Mouse (Mus musculus): ENCODE results near the gene Zfp362.

The Zfp362 gene

GRCm38 (mm10) chr4:128760029-128760428 lies 45.8 kb downstream of the Zfp362 start:
- no peak for DNase-seq (ENCODE audit: low read depth, low spot score)

GRCm38 (mm10) chr4:128759214-128759613 lies 46.6 kb downstream of the Zfp362 start:
- DNase-seq (ENCODE audit: low read depth, low spot score), result no peak

GRCm38 (mm10) chr4:128755900-128756299 lies 49.9 kb downstream of the Zfp362 start:
- no peak for DNase-seq (ENCODE audit: low read depth, low spot score)

- no peak for DNase-seq (ENCODE audit: low read depth, low spot score)
Measured at GRCm38 (mm10) chr4:128755064-128755463, 50.8 kb downstream of the Zfp362 start, which contains the start of gene A3galt2. Gene A3galt2 (plus strand): TSS chr4:128755364.

- no peak for DNase-seq (ENCODE audit: low read depth, low spot score)
Measured at GRCm38 (mm10) chr4:128753571-128753970, 52.3 kb downstream of the Zfp362 start.

GRCm38 (mm10) chr4:128752031-128752757 lies 53.7 kb downstream of the Zfp362 start:
- no peak for DNase-seq (ENCODE audit: low read depth, low spot score)

- DNase-seq (ENCODE audit: low read depth, low spot score), result no peak
Measured at GRCm38 (mm10) chr4:128751006-128751405, 54.8 kb downstream of the Zfp362 start.

- DNase-seq (ENCODE audit: low read depth, low spot score), result no peak
Measured at GRCm38 (mm10) chr4:128748309-128748708, 57.5 kb downstream of the Zfp362 start.

GRCm38 (mm10) chr4:128747614-128748270 lies 58.1 kb downstream of the Zfp362 start:
- DNase-seq (ENCODE audit: low read depth, low spot score), result no peak

- no peak for DNase-seq (ENCODE audit: low read depth, low spot score)
Measured at GRCm38 (mm10) chr4:128745160-128745559, 60.7 kb downstream of the Zfp362 start.

- DNase-seq (ENCODE audit: low read depth, low spot score), result no peak
Measured at GRCm38 (mm10) chr4:128743031-128743626, 62.7 kb downstream of the Zfp362 start.

GRCm38 (mm10) chr4:128742379-128742970 lies 63.4 kb downstream of the Zfp362 start:
- no peak for DNase-seq (ENCODE audit: low read depth, low spot score)

DNA sequence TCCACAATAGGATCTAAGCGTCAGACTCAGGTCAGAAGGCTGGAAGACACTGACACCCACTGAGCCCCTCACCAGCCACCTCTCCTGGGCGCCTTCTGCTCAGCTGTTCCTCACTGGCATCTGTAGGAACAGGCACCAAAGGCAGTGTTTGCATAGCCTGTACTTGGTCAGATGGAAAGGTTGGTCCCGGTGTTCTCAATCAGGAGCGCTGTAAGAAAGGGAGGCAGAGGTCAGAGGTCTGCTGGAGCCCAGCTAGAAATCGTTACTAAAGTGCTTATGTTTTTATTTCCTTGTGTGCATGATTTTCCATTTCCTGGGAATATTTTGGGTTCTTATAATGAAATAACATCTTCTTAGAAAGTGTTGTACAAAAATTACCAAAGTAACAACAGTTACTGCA lies 63.9 kb downstream of the Zfp362 start:
- no peak for DNase-seq (ENCODE audit: low read depth, low spot score)

GRCm38 (mm10) chr4:128740878-128741277 lies 65.0 kb downstream of the Zfp362 start:
- DNase-seq (ENCODE audit: low read depth, low spot score), result no peak

- no peak for DNase-seq (ENCODE audit: low read depth, low spot score)
Measured at GRCm38 (mm10) chr4:128737825-128738610, 67.8 kb downstream of the Zfp362 start.

GRCm38 (mm10) chr4:128737137-128737589 lies 68.7 kb downstream of the Zfp362 start:
- DNase-seq (ENCODE audit: low read depth, low spot score), result no peak

DNA sequence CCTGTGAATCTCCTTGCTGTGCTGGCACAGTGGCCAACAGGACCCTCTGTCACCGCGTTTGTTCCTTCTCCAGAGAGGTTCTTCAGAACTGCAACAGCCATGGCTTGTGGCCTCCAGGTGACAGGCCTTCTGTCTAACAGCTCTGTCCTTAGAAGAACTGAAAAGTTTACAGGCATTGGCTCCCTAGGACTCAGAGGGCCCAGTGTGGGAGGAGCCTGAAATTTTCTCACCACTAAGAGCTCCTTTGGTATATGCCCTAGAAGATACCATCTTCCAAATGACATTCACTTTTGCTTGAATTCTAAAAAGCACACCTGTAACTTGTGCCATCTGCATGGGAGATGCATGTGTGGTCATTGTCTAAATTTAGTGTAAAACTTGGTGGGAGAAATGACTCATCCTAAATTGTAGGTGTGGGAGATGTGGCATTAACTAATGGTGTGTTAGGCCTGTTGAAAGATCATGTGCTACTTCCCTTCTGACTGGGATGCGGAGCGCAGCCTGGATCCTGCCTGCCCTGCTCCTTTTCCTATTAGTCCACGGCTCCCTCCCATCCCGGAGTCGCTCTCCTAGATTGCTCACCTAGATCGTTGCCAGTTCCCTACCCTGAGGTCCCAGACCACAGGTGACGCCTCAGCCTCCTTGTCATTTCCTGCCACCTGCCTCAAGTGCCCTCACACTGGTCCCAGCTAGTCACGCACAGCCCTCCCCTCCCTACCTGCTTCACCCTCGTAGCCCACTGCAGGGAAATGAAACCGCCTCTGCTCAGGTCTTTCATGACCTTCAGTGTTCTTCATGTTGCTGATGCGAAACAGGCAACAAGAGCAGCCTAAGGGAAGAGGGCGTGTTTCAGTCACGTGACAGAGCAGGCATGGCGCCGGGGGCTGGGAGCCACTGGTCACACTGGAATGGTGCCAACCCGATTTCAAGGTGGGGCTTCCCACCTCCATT lies 70.8 kb downstream of the Zfp362 start:
- no peak for DNase-seq (ENCODE audit: low read depth, low spot score)

GRCm38 (mm10) chr4:128734217-128734616 lies 71.6 kb downstream of the Zfp362 start:
- no peak for DNase-seq (ENCODE audit: low read depth, low spot score)

DNA sequence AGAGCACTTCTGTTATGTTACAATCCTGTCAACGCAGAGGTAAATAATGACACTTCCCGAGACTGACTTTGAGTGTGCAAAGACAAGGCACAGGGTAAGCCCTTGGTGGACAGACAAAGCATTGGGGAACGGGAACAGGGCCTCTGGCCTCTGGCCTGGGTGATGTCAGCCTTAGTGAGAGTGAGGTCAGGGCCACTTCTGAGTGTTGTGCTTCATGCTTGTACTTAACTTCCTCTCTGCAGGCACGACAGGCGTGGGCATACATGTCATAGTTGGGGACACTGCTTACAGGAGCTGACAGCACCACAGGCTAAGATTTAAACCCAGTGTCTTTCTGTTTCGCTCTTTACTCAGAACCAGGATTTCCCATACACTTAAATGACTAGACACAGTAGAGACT lies 72.3 kb downstream of the Zfp362 start:
- DNase-seq (ENCODE audit: low read depth, low spot score), result no peak

DNA sequence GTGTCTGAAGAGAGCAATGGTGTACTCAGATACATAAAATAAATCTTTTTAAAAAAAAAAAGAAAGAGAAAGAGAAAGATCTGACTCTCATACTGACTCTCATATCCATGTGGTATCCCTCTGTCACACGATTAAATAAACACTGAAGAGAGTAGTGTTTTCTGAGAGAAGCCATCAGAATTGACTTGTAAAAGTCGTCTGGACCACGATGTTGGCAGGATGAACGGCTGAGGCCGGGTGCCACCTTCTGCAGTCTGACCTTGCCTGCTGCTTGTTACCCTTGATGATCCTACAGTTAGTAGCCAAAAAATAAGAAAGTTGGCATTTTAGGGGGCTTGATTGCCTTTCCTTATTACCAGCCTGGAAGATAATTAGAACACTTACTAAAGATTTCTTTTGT lies 73.1 kb downstream of the Zfp362 start:
- DNase-seq (ENCODE audit: low read depth, low spot score), result no peak
